Mouse (Mus musculus) liver, embryonic 14 days (tissue): ENCODE results near the gene Gps1. TPM values are rescaled to one million over a fixed set of nuclear protein-coding genes. Genes with fewer than 3 reads are reported as not detected.

ENCODE experiments used
- polyA plus RNA-seq: library from polyadenylated mRNA; depleted of rRNA; stranded (reverse); fragments of >200 nt; gene quantifications from 2 replicates; pipeline ENCODE4 v1.2.3, GENCODE M21; 2012; rRNA removed

Gps1 gene
- polyA plus RNA-seq, result 61.2 and 70.7 TPM in 2 replicates

GRCm38 (mm10) chr11:120784064-120784791, at the start of gene Gps1, which contains the start of gene Rfng:
TSS of gene Gps1 (plus strand) at chr11:120784272.
TSS of gene Rfng (minus strand) at chr11:120784207.

GRCm38 (mm10) chr11:120762672-120763041, 21.4 kb upstream of the Gps1 start, which contains the start of gene Hmga1b:
TSS of gene Hmga1b (plus strand) at chr11:120762794.

GRCm38 (mm10) chr11:120795756-120796613, 11.9 kb downstream of the Gps1 start, which contains the start of gene Dus1l:
TSS of gene Dus1l (minus strand) at chr11:120796403.

GRCm38 (mm10) chr11:120823956-120824786, 40.1 kb downstream of the Gps1 start, which contains the start of gene Fasn:
TSS of gene Fasn (minus strand) at chr11:120824547.

Other genes starting within 250 kb of the Gps1 start
- gene Mcrip1, start 234.5 kb upstream of the Gps1 start, polyA plus RNA-seq, result 25.4 and 28.5 TPM in 2 replicates
- 0.14 TPM in 1 of 2 replicates, not detected in the other for gene Ppp1r27, start 233.1 kb upstream of the Gps1 start, polyA plus RNA-seq
- 239 and 240 TPM in 2 replicates for gene P4hb, start 211.0 kb upstream of the Gps1 start, polyA plus RNA-seq
- gene Arhgdia, start 202.6 kb upstream of the Gps1 start, polyA plus RNA-seq, result 151 and 168 TPM in 2 replicates
- gene Alyref, start 185.9 kb upstream of the Gps1 start, polyA plus RNA-seq, result 112 and 119 TPM in 2 replicates
- 49.9 and 56.0 TPM in 2 replicates for gene Anapc11, start 185.9 kb upstream of the Gps1 start, polyA plus RNA-seq
- gene Npb, start 175.8 kb upstream of the Gps1 start, polyA plus RNA-seq, result 4.6 and 5.4 TPM in 2 replicates
- 113 and 125 TPM in 2 replicates for gene Pcyt2, start 166.3 kb upstream of the Gps1 start, polyA plus RNA-seq
- 27.4 and 30.1 TPM in 2 replicates for gene Sirt7, start 159.0 kb upstream of the Gps1 start, polyA plus RNA-seq
- gene Mafg, start 150.7 kb upstream of the Gps1 start, polyA plus RNA-seq, result 25.1 and 29.7 TPM in 2 replicates
- gene Pycr1, start 140.5 kb upstream of the Gps1 start, polyA plus RNA-seq, result 4.4 and 4.5 TPM in 2 replicates
- gene Myadml2, start 136.1 kb upstream of the Gps1 start, polyA plus RNA-seq, result 0.14 and 0.28 TPM in 2 replicates
- gene Notum, start 123.1 kb upstream of the Gps1 start, polyA plus RNA-seq, result 0.22 and 0.43 TPM in 2 replicates
- gene Aspscr1, start 111.3 kb upstream of the Gps1 start, polyA plus RNA-seq, result 16.8 and 20.5 TPM in 2 replicates
- 61.2 and 66.5 TPM in 2 replicates for gene Cenpx, start 70.5 kb upstream of the Gps1 start, polyA plus RNA-seq
- 8.6 and 8.7 TPM in 2 replicates for gene Lrrc45, start 70.3 kb upstream of the Gps1 start, polyA plus RNA-seq
- gene Rac3, start 62.8 kb upstream of the Gps1 start, polyA plus RNA-seq, result 1.3 and 1.4 TPM in 2 replicates
- 9.4 and 10.1 TPM in 2 replicates for gene Dcxr, start 57.0 kb upstream of the Gps1 start, polyA plus RNA-seq
- 0.16 TPM in 1 of 2 replicates, not detected in the other for gene Cbr2, start 52.2 kb upstream of the Gps1 start, polyA plus RNA-seq
- gene Hmga1b, start 21.5 kb upstream of the Gps1 start, polyA plus RNA-seq, result 2.8 and 3.7 TPM in 2 replicates
- 6.9 and 8.6 TPM in 2 replicates for gene Rfng, start 65 bp upstream of the Gps1 start, polyA plus RNA-seq
- gene Dus1l, start 12.1 kb downstream of the Gps1 start, polyA plus RNA-seq, result 30.8 and 33.4 TPM in 2 replicates
- gene Fasn, start 40.3 kb downstream of the Gps1 start, polyA plus RNA-seq, result 44.8 and 46.6 TPM in 2 replicates
- 1.4 and 1.7 TPM in 2 replicates for gene Ccdc57, start 148.6 kb downstream of the Gps1 start, polyA plus RNA-seq
- 19.7 and 22.6 TPM in 2 replicates for gene Slc16a3, start 164.2 kb downstream of the Gps1 start, polyA plus RNA-seq
- 25.7 and 28.4 TPM in 2 replicates for gene Csnk1d, start 207.1 kb downstream of the Gps1 start, polyA plus RNA-seq